Mouse (Mus musculus): Measurements from ENCODE around the gene Abca15.
"Not testable (repeated sequence)": the region's sequence is repeated elsewhere in the genome, so short reads cannot be mapped to it uniquely, and the experiment has no call there.

Abca15 gene

GRCm38 (mm10) chr7:120328087-120328793 is at the start of gene Abca15:
Abca15 (plus strand) TSS chr7:120328670.
- no peak for DNase-seq (ENCODE audit: extremely low spot score, low read depth, low spot score)

GRCm38 (mm10) chr7:120285286-120285685 is 43.2 kb upstream of the Abca15 start:
- DNase-seq (ENCODE audit: extremely low spot score, low read depth, low spot score), result no peak

GRCm38 (mm10) chr7:120316086-120316485 is 12.4 kb upstream of the Abca15 start:
- no peak for DNase-seq (ENCODE audit: extremely low spot score, low read depth, low spot score)

GRCm38 (mm10) chr7:120322963-120323362 is 5.5 kb upstream of the Abca15 start:
- no peak for DNase-seq (ENCODE audit: extremely low spot score, low read depth, low spot score)

- not testable (repeated sequence) for DNase-seq (ENCODE audit: extremely low spot score, low read depth, low spot score)
Observed at GRCm38 (mm10) chr7:120325911-120326310, 2.6 kb upstream of the Abca15 start.

GRCm38 (mm10) chr7:120327220-120328073 is 1.0 kb upstream of the Abca15 start:
- DNase-seq (ENCODE audit: extremely low spot score, low read depth, low spot score), result no peak

GRCm38 (mm10) chr7:120361159-120361558 is 32.7 kb downstream of the Abca15 start:
- DNase-seq (ENCODE audit: extremely low spot score, low read depth, low spot score), result no peak

- no peak for DNase-seq (ENCODE audit: extremely low spot score, low read depth, low spot score)
Observed at GRCm38 (mm10) chr7:120409447-120409846, 81.0 kb downstream of the Abca15 start, which contains the start of gene Abca16. Abca16 (plus strand) TSS chr7:120409647.

- no peak for DNase-seq (ENCODE audit: extremely low spot score, low read depth, low spot score)
Observed at GRCm38 (mm10) chr7:120412391-120412790, 83.9 kb downstream of the Abca15 start.

- DNase-seq (ENCODE audit: extremely low spot score, low read depth, low spot score), result no peak
Observed at GRCm38 (mm10) chr7:120426625-120427024, 98.2 kb downstream of the Abca15 start.

- DNase-seq (ENCODE audit: extremely low spot score, low read depth, low spot score), result no peak
Observed at GRCm38 (mm10) chr7:120431464-120431863, 103.0 kb downstream of the Abca15 start.
